Mouse (Mus musculus) layer of hippocampus, adult 9-10 months (tissue): ENCODE measurements around the gene Casc3.
"Not testable (repeated sequence)": the region's sequence is repeated elsewhere in the genome, so short reads cannot be mapped to it uniquely, and the experiment has no call there.

ENCODE experiments used
- DNase-seq: peaks from one replicate; pipeline ENCODE4 v3.0.0; 2022; ENCODE audit warnings: low spot score

The Casc3 gene

GRCm38 (mm10) chr11:98789824-98790223 lies 14.9 kb upstream of the Casc3 start:
- no peak for DNase-seq

- DNase-seq = no peak
Observed at GRCm38 (mm10) chr11:98790631-98791205, 14.0 kb upstream of the Casc3 start.

GRCm38 (mm10) chr11:98791448-98791847 lies 13.3 kb upstream of the Casc3 start:
- no peak for DNase-seq

GRCm38 (mm10) chr11:98792081-98792480 lies 12.6 kb upstream of the Casc3 start:
- no peak for DNase-seq

GRCm38 (mm10) chr11:98794469-98795014 lies 10.2 kb upstream of the Casc3 start:
- DNase-seq = no peak

GRCm38 (mm10) chr11:98795015-98795713 lies 9.5 kb upstream of the Casc3 start, which contains the start of gene Msl1:
Gene Msl1, plus strand, starts transcription at chr11:98795516.
- DNase-seq = no peak

- DNase-seq = no peak
Observed at GRCm38 (mm10) chr11:98795714-98796514, 8.8 kb upstream of the Casc3 start.

- no peak for DNase-seq
Observed at GRCm38 (mm10) chr11:98796515-98797216, 8.0 kb upstream of the Casc3 start.

GRCm38 (mm10) chr11:98797306-98797705 lies 7.4 kb upstream of the Casc3 start:
- DNase-seq = no peak

GRCm38 (mm10) chr11:98797909-98798308 lies 6.8 kb upstream of the Casc3 start:
- DNase-seq = no peak

- no peak for DNase-seq
Observed at GRCm38 (mm10) chr11:98808417-98808816, 3.7 kb downstream of the Casc3 start.

GRCm38 (mm10) chr11:98809457-98810290 lies 5.0 kb downstream of the Casc3 start:
- peak; percentile 94 for DNase-seq

- DNase-seq = no peak
Observed at GRCm38 (mm10) chr11:98810686-98811085, 6.0 kb downstream of the Casc3 start.

GRCm38 (mm10) chr11:98816706-98817239 lies 12.1 kb downstream of the Casc3 start:
- DNase-seq = no peak

GRCm38 (mm10) chr11:98820968-98821367 lies 16.3 kb downstream of the Casc3 start:
- no peak for DNase-seq

GRCm38 (mm10) chr11:98826071-98826470 lies 21.4 kb downstream of the Casc3 start:
- DNase-seq = not testable (repeated sequence)

- DNase-seq = no peak
Observed at GRCm38 (mm10) chr11:98827877-98828276, 23.2 kb downstream of the Casc3 start.

GRCm38 (mm10) chr11:98829091-98829775 lies 24.5 kb downstream of the Casc3 start:
- DNase-seq = no peak

- no peak for DNase-seq
Observed at GRCm38 (mm10) chr11:98829875-98830274, 25.2 kb downstream of the Casc3 start.

GRCm38 (mm10) chr11:98835296-98835695 lies 30.6 kb downstream of the Casc3 start:
- DNase-seq = no peak
